Mouse (Mus musculus) brain, embryonic 14.5 days (tissue): ENCODE measurements around the gene Spi1. TPM values are rescaled to one million over a fixed set of nuclear protein-coding genes. Genes with fewer than 3 reads are reported as not detected.

ENCODE experiments used
- DNase-seq: peaks from one replicate; pipeline ENCODE4 v3.0.0-alpha.2; 2011; ENCODE audit warnings: low read depth
- CTCF ChIP-seq: fragments of 200-500 bp; IDR thresholded peaks from 2 replicates; pipeline ENCODE4 v1.5.1; 2012; ENCODE audit warnings: inconsistent platforms, mild to moderate bottlenecking, moderate library complexity, borderline replicate concordance; ENCODE audit not compliant: insufficient read depth, insufficient read length; ENCODE audit errors: extremely low read depth
- POLR2A ChIP-seq: fragments of 200-500 bp; IDR thresholded peaks from 2 replicates; pipeline ENCODE4 v1.6.1; 2012; ENCODE audit warnings: mild to moderate bottlenecking, inconsistent platforms, borderline replicate concordance; ENCODE audit not compliant: poor library complexity, insufficient read depth, insufficient read length, severe bottlenecking; ENCODE audit errors: extremely low read depth
- polyA plus RNA-seq: library from polyadenylated mRNA; depleted of rRNA; stranded (reverse); fragments of >200 nt; gene quantifications from 2 replicates; pipeline ENCODE4 v1.2.3, GENCODE M21; 2012

Spi1 gene
- polyA plus RNA-seq, 1 experiment: 5.3 TPM

DNA sequence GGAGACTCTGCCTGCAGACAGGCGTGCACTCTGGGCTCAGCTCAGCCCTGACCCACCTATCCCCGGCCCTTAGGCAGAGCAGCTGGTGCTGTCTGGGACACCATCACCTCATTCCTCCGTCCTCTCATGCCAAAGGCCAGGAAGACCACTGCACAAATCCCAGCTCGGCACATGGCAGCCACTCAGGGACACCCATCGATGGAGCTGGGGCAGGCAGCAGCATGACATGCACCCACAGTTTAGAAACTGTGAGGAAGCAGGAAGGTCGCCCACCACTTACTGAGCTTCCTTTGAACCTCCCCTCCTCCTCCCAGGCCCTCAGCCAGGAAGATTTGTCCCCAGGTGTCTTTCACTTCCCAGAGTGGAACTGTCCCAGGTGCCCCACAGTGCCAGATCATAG lies 55.3 kb downstream of the Spi1 start:
- DNase-seq: no peak
- TF ChIP-seq CTCF (no peak), POLR2A (no peak)

- no peak for DNase-seq
- no peak for TF ChIP-seq CTCF
- TF ChIP-seq POLR2A: no peak
Measured at GRCm38 (mm10) chr2:91139311-91139710, 57.1 kb downstream of the Spi1 start.

DNA sequence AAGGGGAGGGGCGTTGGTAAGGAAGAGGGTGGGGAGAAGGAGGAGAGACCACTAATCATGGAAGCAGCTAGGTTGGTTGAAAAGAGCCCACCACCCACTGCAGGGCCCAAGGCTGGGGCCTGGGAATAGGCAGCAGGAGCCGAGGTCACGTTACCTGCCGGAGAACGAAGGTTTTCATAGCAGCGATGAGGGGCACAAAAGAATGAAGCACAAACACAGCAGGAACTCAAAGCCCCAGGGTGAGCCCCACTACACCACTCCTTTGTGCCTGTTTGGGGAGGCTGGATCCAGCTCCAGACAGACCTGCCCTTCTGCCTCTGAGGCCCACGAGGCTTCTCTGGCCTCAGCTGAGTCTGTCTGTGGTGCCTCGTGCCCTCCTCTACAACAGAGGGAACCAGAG lies 57.6 kb downstream of the Spi1 start:
- no peak for DNase-seq
- TF ChIP-seq CTCF (no peak), POLR2A (no peak)

DNA sequence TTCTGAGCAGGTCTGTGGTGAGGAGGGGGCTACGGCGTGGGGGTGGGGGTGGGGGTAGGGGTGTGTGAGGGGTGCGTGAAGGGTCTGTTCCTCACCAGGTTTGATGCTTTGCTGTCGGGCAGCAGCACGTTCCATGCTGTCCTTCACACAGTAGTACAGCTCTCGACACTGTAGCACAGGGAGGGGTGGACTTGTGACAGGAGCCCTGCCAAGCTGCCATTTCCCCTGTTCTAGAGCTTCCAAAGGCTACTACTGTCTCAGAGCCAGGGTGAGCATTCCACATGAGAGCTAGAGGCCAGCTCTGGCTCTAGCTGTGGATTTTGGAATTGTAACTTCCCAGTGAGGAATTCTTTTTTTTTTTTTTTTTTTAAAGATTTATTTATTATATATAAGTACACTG lies 60.7 kb downstream of the Spi1 start:
- DNase-seq: no peak
- TF ChIP-seq POLR2A (no peak), CTCF (no peak)

GRCm38 (mm10) chr2:91143401-91143800 lies 61.2 kb downstream of the Spi1 start:
- DNase-seq: no peak
- TF ChIP-seq CTCF: no peak
- TF ChIP-seq POLR2A: no peak

GRCm38 (mm10) chr2:91148101-91148500 lies 65.9 kb downstream of the Spi1 start:
- TF ChIP-seq POLR2A (no peak), CTCF (no peak)

GRCm38 (mm10) chr2:91151331-91151730 lies 69.1 kb downstream of the Spi1 start:
- TF ChIP-seq CTCF: no peak
- no peak for TF ChIP-seq POLR2A
- DNase-seq: no peak

More at GRCm38 (mm10) chr2:91148101-91148500, 65.9 kb downstream of the Spi1 start:
- no peak for DNase-seq

DNA sequence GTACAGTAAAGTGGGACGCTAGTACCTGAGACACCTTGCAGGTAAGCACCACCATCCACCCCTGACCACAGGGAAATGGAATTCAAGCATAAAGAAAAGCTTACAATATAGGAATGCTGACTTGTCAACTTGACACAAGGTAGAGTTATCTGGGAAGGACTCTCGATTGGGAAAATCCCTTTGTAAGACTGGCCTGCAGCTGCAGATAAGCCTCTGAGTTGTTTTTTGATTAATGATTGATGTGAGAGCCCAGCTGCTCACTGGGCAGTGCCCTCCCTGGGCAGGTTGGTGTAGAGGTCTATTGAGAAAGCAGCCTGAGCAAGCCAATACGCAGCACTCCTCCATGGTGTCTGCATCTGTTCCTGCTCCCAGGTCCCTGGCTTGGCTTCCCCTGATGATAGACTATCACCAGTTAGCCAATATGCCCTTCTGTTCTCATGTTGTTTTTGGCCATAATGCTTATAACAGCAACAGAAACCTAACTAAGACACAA lies 70.7 kb downstream of the Spi1 start:
- no peak for TF ChIP-seq POLR2A
- no peak for TF ChIP-seq CTCF
- DNase-seq: no peak

DNA sequence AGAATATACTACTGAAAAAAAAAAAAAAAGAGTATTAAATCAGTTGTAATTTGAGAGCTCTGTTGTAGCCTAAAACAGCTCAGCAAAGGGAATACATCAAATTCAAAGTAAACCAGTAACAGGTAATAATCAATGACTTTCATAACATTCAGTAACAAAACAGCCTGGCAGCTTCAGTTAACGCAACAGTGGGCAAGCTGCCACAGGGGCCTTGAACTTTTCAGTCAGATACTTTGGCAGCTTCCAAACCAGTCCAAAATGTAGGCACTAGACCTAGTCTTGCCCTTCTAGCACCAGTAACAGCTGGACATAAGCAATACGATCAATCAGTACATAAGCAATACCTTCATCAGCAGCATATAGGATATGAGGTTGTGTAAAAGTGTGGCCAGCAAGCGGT lies 71.9 kb downstream of the Spi1 start:
- DNase-seq: no peak

GRCm38 (mm10) chr2:91157002-91157752 lies 75.0 kb downstream of the Spi1 start:
- no peak for DNase-seq
- TF ChIP-seq POLR2A (no peak), CTCF (no peak)

More for the DNA sequence above, 71.9 kb downstream of the Spi1 start:
- TF ChIP-seq CTCF: no peak
- no peak for TF ChIP-seq POLR2A

- TF ChIP-seq CTCF: no peak
- TF ChIP-seq POLR2A: no peak
- DNase-seq: no peak
Measured at GRCm38 (mm10) chr2:91160591-91160990, 78.4 kb downstream of the Spi1 start.

DNA sequence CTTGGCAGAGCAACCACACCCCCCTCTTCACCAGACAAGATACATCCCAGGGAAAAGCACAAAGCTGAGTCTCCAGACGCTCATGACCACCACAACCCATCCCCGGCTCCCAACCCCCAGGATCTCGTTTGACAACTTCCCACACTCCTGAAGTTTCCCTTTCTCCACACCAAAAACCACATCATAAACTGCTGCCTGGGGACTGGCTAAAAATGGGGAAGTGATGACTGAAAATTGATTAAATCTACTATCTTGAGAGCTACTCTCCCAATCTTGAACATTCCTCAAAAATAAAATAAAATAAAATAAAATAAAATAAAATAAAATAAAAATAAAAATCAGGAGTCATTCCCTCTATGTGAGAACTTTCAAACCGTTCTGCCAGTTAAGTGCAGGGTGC lies 80.8 kb downstream of the Spi1 start:
- TF ChIP-seq POLR2A: no peak
- no peak for TF ChIP-seq CTCF
- no peak for DNase-seq
